Mouse (Mus musculus) CH12.LX (cell line): ENCODE results near the gene Efna3. TPM values are rescaled to one million over a fixed set of nuclear protein-coding genes. Genes with fewer than 3 reads are reported as not detected.

Experiments used
- DNase-seq: peaks from one replicate; pipeline ENCODE4 v3.0.0-alpha.2; 2013; ENCODE audit errors: extremely low read depth
- H3K27ac ChIP-seq: 2 replicates; pipeline ENCODE4 v1.5.1; 2012; ENCODE audit warnings: low read depth, mild to moderate bottlenecking, control low read depth, moderate library complexity; ENCODE audit not compliant: insufficient read depth
- H3K27me3 ChIP-seq: replicated peaks from 2 replicates; pipeline ENCODE3; 2012; ENCODE audit warnings: inconsistent platforms
- H3K36me3 ChIP-seq, 2 experiments: replicated peaks in 1 of 2; 2 replicates each; pipeline versions ENCODE3 to v1.6.1; 2012; ENCODE audit warnings: inconsistent platforms in 1 of 2, low read length in 1 of 2, mild to moderate bottlenecking in 1 of 2, mixed read lengths in 1 of 2, moderate library complexity in 1 of 2; ENCODE audit not compliant: control insufficient read depth in 1 of 2, insufficient read depth in 1 of 2
- H3K4me1 ChIP-seq, 2 experiments: 2 replicates each; pipeline ENCODE4 v1.6.1; 2012; ENCODE audit warnings: inconsistent platforms in 1 of 2, moderate library complexity in 1 of 2; ENCODE audit not compliant: insufficient read depth in 2 of 2, control insufficient read depth in 1 of 2
- H3K4me2 ChIP-seq: 2 replicates; pipeline ENCODE4 v1.6.1; 2012; ENCODE audit warnings: low read depth, mild to moderate bottlenecking, control low read depth; ENCODE audit not compliant: poor library complexity, insufficient read depth, severe bottlenecking
- H3K4me3 ChIP-seq, 3 experiments: fragments of 150-350 bp in 1 of 3; sonication (generic) in 1 of 3; replicated peaks in 1 of 3; 2 replicates each; pipeline versions ENCODE3 to v1.5.1; 2011 to 2012; ENCODE audit warnings: low read depth in 2 of 3, low read length in 2 of 3, mild to moderate bottlenecking in 2 of 3, moderate library complexity in 2 of 3, control low read depth in 1 of 3, improper control_type of control experiment in 1 of 3, inconsistent platforms in 1 of 3, mixed read lengths in 1 of 3; ENCODE audit not compliant: poor library complexity in 1 of 3
- H3K79me2 ChIP-seq: replicated peaks from 2 replicates; pipeline ENCODE4 v1.6.1; 2012; ENCODE audit warnings: mild to moderate bottlenecking, moderate library complexity; ENCODE audit not compliant: control insufficient read depth, poor library complexity, insufficient read depth, severe bottlenecking; ENCODE audit errors: extremely low read depth
- H3K9ac ChIP-seq: 2 replicates; pipeline ENCODE4 v1.6.1; 2012; ENCODE audit warnings: low read depth, mild to moderate bottlenecking, control low read depth, moderate library complexity; ENCODE audit not compliant: insufficient read depth
- H3K9me3 ChIP-seq: replicated peaks from 2 replicates; pipeline ENCODE3; 2012; ENCODE audit warnings: low read length, inconsistent platforms, mixed read lengths
- BHLHE40 ChIP-seq: IDR thresholded peaks from 2 replicates; pipeline ENCODE4 v1.6.1; 2011; ENCODE audit warnings: mild to moderate bottlenecking, low read depth, low read length, improper control_type of control experiment
- ELF1 ChIP-seq: IDR thresholded peaks from 2 replicates; pipeline ENCODE4 v1.6.1; 2014; ENCODE audit warnings: low read depth, mild to moderate bottlenecking, inconsistent platforms, low read length, improper control_type of control experiment
- HCFC1 ChIP-seq: IDR thresholded peaks from 2 replicates; pipeline ENCODE4 v1.6.1; 2012; ENCODE audit warnings: low read depth, mild to moderate bottlenecking, inconsistent platforms, low read length, improper control_type of control experiment
- IRF4 ChIP-seq: IDR thresholded peaks from 2 replicates; pipeline ENCODE4 v1.6.1; 2014; ENCODE audit warnings: low read depth, mild to moderate bottlenecking, inconsistent platforms, low read length, improper control_type of control experiment
- JUND ChIP-seq: conservative IDR thresholded peaks from 2 replicates; pipeline ENCODE4 v1.6.1; 2011; ENCODE audit warnings: low read depth, low read length, improper control_type of control experiment
- MAX ChIP-seq: IDR thresholded peaks from 2 replicates; pipeline ENCODE4 v1.6.1; 2011; ENCODE audit warnings: low read length, improper control_type of control experiment
- MAZ ChIP-seq: IDR thresholded peaks from 2 replicates; pipeline ENCODE4 v1.6.1; 2012; ENCODE audit warnings: low read depth, mild to moderate bottlenecking, inconsistent platforms, low read length, improper control_type of control experiment, moderate library complexity
- MXI1 ChIP-seq: IDR thresholded peaks from 2 replicates; pipeline ENCODE4 v1.6.1; 2011; ENCODE audit warnings: mild to moderate bottlenecking, low read depth, low read length, improper control_type of control experiment
- MYC ChIP-seq: IDR thresholded peaks from 2 replicates; pipeline ENCODE4 v1.6.1; 2011; ENCODE audit warnings: low read depth, mild to moderate bottlenecking, improper control_type of control experiment, low read length
- NELFE ChIP-seq: IDR thresholded peaks from 2 replicates; pipeline ENCODE4 v1.6.1; 2011; ENCODE audit warnings: low read depth, low read length, improper control_type of control experiment
- NRF1 ChIP-seq: IDR thresholded peaks from 2 replicates; pipeline ENCODE4 v1.6.1; 2014; ENCODE audit warnings: low read depth, mild to moderate bottlenecking, inconsistent platforms, low read length, improper control_type of control experiment, moderate library complexity
- PAX5 ChIP-seq: IDR thresholded peaks from 2 replicates; pipeline ENCODE4 v1.6.1; 2012; ENCODE audit warnings: low read length, inconsistent platforms, mixed read lengths
- POLR2A ChIP-seq: IDR thresholded peaks from 2 replicates; pipeline ENCODE4 v1.6.1; 2011; ENCODE audit warnings: low read depth, mild to moderate bottlenecking, improper control_type of control experiment, low read length
- POLR2AphosphoS2 ChIP-seq: IDR thresholded peaks from 2 replicates; pipeline ENCODE4 v1.6.1; 2011; ENCODE audit warnings: low read depth, low read length, improper control_type of control experiment
- SIN3A ChIP-seq: IDR thresholded peaks from 2 replicates; pipeline ENCODE4 v1.6.1; 2012; ENCODE audit warnings: low read length, improper control_type of control experiment, inconsistent platforms
- TBP ChIP-seq: conservative IDR thresholded peaks from 2 replicates; pipeline ENCODE4 v1.6.1; 2011; ENCODE audit warnings: low read depth, low read length, improper control_type of control experiment
- TCF12 ChIP-seq: IDR thresholded peaks from 2 replicates; pipeline ENCODE4 v1.6.1; 2014; ENCODE audit warnings: low read depth, mild to moderate bottlenecking, inconsistent platforms, low read length, improper control_type of control experiment
- ZMIZ1 ChIP-seq: IDR thresholded peaks from 2 replicates; pipeline ENCODE4 v1.6.1; 2012; ENCODE audit warnings: low read depth, mild to moderate bottlenecking, inconsistent platforms, low read length, improper control_type of control experiment
- dilution Hi-C: fragments of 300-500 bp; cut with MboI; formaldehyde crosslinking; loops from 2 replicates; pipeline ENCODE4 v1.14.3; 2020; ENCODE audit warnings: low sequenced_read_pairs; ENCODE audit not compliant: extremely low pct_unique_long_range_greater_than_20kb, extremely low pct_ligation_motif_present
- in situ Hi-C: fragments of 300-500 bp; cut with MboI; formaldehyde crosslinking; loops from 3 replicates; pipeline ENCODE4 v1.14.3; 2019; ENCODE audit warnings: low sequenced_read_pairs, low pct_ligation_motif_present, low pct_unique_long_range_greater_than_20kb, mixed read lengths
- polyA plus RNA-seq: library from polyadenylated mRNA; unstranded; fragments of >175 nt; gene quantifications from 2 replicates; pipeline ENCODE4 v1.2.1, GENCODE M21; 2012; ENCODE audit warnings: low read depth; ENCODE audit not compliant: insufficient read length
- total RNA-seq, 2 experiments: library from RNA; depleted of rRNA; stranded (reverse); fragments of 300-350 nt in 1 of 2; fragments of >200 nt in 1 of 2; gene quantifications; 2 replicates each; pipeline ENCODE4 v1.2.3; 2012 to 2014

Gene Efna3
- total and polyA plus RNA-seq, 3 experiments, result 0.09 to 0.13 TPM; not detected in 1

- Histone ChIP-seq H3K4me1 (peaks cover 3 to 41% of the 10 kb centered on the region in 2 experiments; a peak in 3 of 4 replicates), H3K27me3 (no peaks in the 10 kb centered on the region), H3K4me2 (peak within 1 kb of the TSS; percentile 75), H3K9me3 (no peaks in the 10 kb centered on the region), H3K36me3 (peaks cover 3 to 25% of the 10 kb centered on the region in 2 experiments), H3K4me3 (peak within 1 kb of the TSS; percentile 63 to 74 (median 67)), H3K9ac (peak within 1 kb of the TSS; percentile 42; the same call in 1 of the 2 replicates), H3K79me2 (no peaks in the 10 kb centered on the region), H3K27ac (no peak within 1 kb of the TSS)
- TF ChIP-seq SIN3A (peak; percentile 61), POLR2A (peak; percentile 78), ZMIZ1 (peak; percentile 63; the same call in 1 of the 2 replicates), TBP (no peak), MYC (0 out of 2 replicates have a peak, but pooled peaks have one; percentile 27), ELF1 (peak; percentile 64; the same call in 1 of the 2 replicates), JUND (no peak), NELFE (peak; percentile 78), TCF12 (0 out of 2 replicates have a peak, but pooled peaks have one; percentile 23), IRF4 (peak; percentile 25; the same call in 1 of the 2 replicates), PAX5 (no peak), MXI1 (0 out of 2 replicates have a peak, but pooled peaks have one; percentile 44), MAX (peak; percentile 78), POLR2AphosphoS2 (0 out of 2 replicates have a peak, but pooled peaks have one; percentile 35), NRF1 (peak; percentile 67), HCFC1 (peak; percentile 52), MAZ (0 out of 2 replicates have a peak, but pooled peaks have one; percentile 44), BHLHE40 (no peak)
- dilution Hi-C loops, result no loop called here
- DNase-seq, result peak; percentile 68
- in situ Hi-C loops, result loop anchor here (5.0 to 25.0 kb wide), 3 partner anchors 137 to 412 kb away; partner anchors contain the start of genes Chrnb2 and Ube2q1
Observed at GRCm38 (mm10) chr3:89349869-89350501, 27.2 kb upstream of the Efna3 start, which contains the start of gene Adam15. Gene Adam15, minus strand, starts transcription at chr3:89349996.
